Mouse (Mus musculus): ENCODE results near the gene Dnajc24. TPM values are rescaled to one million over a fixed set of nuclear protein-coding genes. Genes with fewer than 3 reads are reported as not detected.

The Dnajc24 gene
- total RNA-seq, 2 experiments from 2014 or later = 22.3 to 26.7 TPM

Small RNA genes lying within 50 kb of the gene (microRNA-seq; reads per million reads assigned to microRNA genes)
- 0 reads per million in 2 experiments for gene Gm22002

Other genes with a start within 250 kb of the Dnajc24 start
- 10 to 100 TPM; 19.6 to 20.9 TPM for gene Elp4, start 99.0 kb downstream of the Dnajc24 start, total RNA-seq (2021)
- 10 to 100 TPM; 29.1 to 34.3 TPM for gene Immp1l, start 98.9 kb downstream of the Dnajc24 start, total RNA-seq (2021)

All from layer of hippocampus, postnatal 14 days (tissue).